Mouse (Mus musculus) intestine, postnatal 0 days (tissue): ENCODE measurements around the gene Tmem120b. TPM values are rescaled to one million over a fixed set of nuclear protein-coding genes. Genes with fewer than 3 reads are reported as not detected.

Experiments
- ATAC-seq: fragments of 200-750 bp; cut with Nextera tagmentation; 2 replicates; pipeline ENCODE4 v1.8.0; 2017; ENCODE audit warnings: mild to moderate bottlenecking, moderate TSS enrichment, moderate library complexity
- H3K27ac ChIP-seq: fragments of 300-500 bp; sonication (generic); 2 replicates; pipeline ENCODE4 v1.5.1; 2014; ENCODE audit warnings: mild to moderate bottlenecking, low read depth, low read length, moderate library complexity
- H3K27me3 ChIP-seq: fragments of 300-500 bp; sonication (generic); replicated peaks from 2 replicates; pipeline ENCODE4 v1.6.1; 2014; ENCODE audit warnings: low read length, mixed read lengths; ENCODE audit not compliant: control insufficient read depth, insufficient read depth
- H3K36me3 ChIP-seq: fragments of 300-500 bp; sonication (generic); 2 replicates; pipeline ENCODE4 v1.6.1; 2014; ENCODE audit warnings: mild to moderate bottlenecking, moderate library complexity; ENCODE audit not compliant: control insufficient read depth, insufficient read depth
- H3K4me1 ChIP-seq: fragments of 300-500 bp; sonication (generic); replicated peaks from 2 replicates; pipeline ENCODE4 v1.6.1; 2014; ENCODE audit warnings: antibody characterized with exemption, low read length, mixed read lengths; ENCODE audit not compliant: control insufficient read depth, insufficient read depth
- H3K4me2 ChIP-seq: fragments of 300-500 bp; sonication (generic); replicated peaks from 2 replicates; pipeline ENCODE4 v1.6.1; 2014; ENCODE audit warnings: low read depth, mild to moderate bottlenecking, moderate library complexity
- H3K4me3 ChIP-seq: fragments of 300-500 bp; sonication (generic); 2 replicates; pipeline ENCODE4 v1.5.1; 2014; ENCODE audit warnings: low read depth, low read length
- H3K9ac ChIP-seq: fragments of 300-500 bp; sonication (generic); 2 replicates; pipeline ENCODE4 v1.6.1; 2014; ENCODE audit warnings: mild to moderate bottlenecking, low read depth, low read length
- H3K9me3 ChIP-seq: fragments of 300-500 bp; sonication (generic); 2 replicates; pipeline ENCODE4 v1.6.1; 2016; ENCODE audit warnings: mixed run types; ENCODE audit not compliant: control insufficient read depth
- CTCF ChIP-seq: sonication (generic); IDR thresholded peaks from 2 replicates; pipeline ENCODE4 v1.5.1; 2016; ENCODE audit warnings: low read depth, mild to moderate bottlenecking, control low read depth, antibody characterized with exemption, moderate library complexity
- WGBS: fragments of 180-500 bp; shearing (Covaris S2); extraction: QIAGEN DNeasy Blood & Tissue Kit; methylation state at CpG from one replicate; pipeline ENCODE4 v1.1.7; 2014; 5-methylcytosine and 5-hydroxymethylcytosine counted together
- polyA plus RNA-seq: library from polyadenylated mRNA; unstranded; fragments of >200 nt; fragmentation: Nextera tagmentation; extraction: Ambion mirVana; gene quantifications from 2 replicates; pipeline ENCODE4 v1.2.1, GENCODE M21; 2015

The Tmem120b gene
- polyA plus RNA-seq, 1 experiment from 2014 or later = 3.2 TPM

GRCm38 (mm10) chr5:123148073-123148722 is 80.0 kb downstream of the Tmem120b start:
- ATAC-seq = no peak
- H3K4me1 ChIP-seq = peaks cover 17% of the 10 kb centered on the region; the same call in 1 of the 2 replicates
- H3K9ac ChIP-seq = no peak overlapping the region
- no peak overlapping the region for H3K4me2 ChIP-seq
- H3K9me3 ChIP-seq = no peaks in the 10 kb centered on the region
- H3K27ac ChIP-seq = 0 out of 2 replicates have a peak overlapping the region, but pooled peaks have one; percentile 41
- H3K4me3 ChIP-seq = no peak overlapping the region
- 86% methylated on average over 25 of the region's 25 CpGs for WGBS
- no peak for TF ChIP-seq CTCF
- peaks cover 57% of the 10 kb centered on the region for H3K36me3 ChIP-seq
- no peaks in the 10 kb centered on the region for H3K27me3 ChIP-seq

- peak overlapping the region; percentile 33 for H3K4me3 ChIP-seq
- peak; percentile 78 for ATAC-seq
- H3K27me3 ChIP-seq = no peaks in the 10 kb centered on the region
- H3K9ac ChIP-seq = no peak overlapping the region
- H3K27ac ChIP-seq = no peak overlapping the region
- no peaks in the 10 kb centered on the region for H3K9me3 ChIP-seq
- H3K4me2 ChIP-seq = peak overlapping the region; percentile 66
- H3K4me1 ChIP-seq = peaks cover 17% of the 10 kb centered on the region; the same call in 1 of the 2 replicates
- 4% methylated on average over 19 of the region's 19 CpGs for WGBS
- H3K36me3 ChIP-seq = peaks cover 71% of the 10 kb centered on the region
- peak; percentile 97 for TF ChIP-seq CTCF
These were observed 81.5 kb downstream of the Tmem120b start for GRCm38 (mm10) chr5:123149451-123150400.

DNA sequence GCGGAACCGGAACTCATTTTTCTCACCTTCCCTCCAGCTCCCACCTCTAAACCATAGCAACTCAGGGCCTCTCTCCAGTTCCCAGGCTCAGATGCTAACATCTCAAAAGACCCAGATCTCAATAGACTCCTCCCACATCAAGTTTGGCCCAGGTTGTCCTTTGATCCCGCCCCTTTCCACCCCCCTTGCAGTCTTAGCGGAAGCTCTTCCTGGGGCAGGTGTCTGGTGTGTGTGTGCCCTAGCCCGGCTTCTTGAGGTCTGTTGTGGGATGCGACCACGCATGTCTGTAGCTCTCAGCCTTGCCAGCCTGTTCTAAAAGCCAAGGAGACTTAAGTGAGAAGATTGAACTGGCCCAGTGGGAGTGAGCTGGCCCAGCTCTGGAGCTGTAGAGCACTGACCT is 82.4 kb downstream of the Tmem120b start:
- H3K9ac ChIP-seq = no peak overlapping the region
- 0 out of 2 replicates have a peak overlapping the region, but pooled peaks have one; percentile 15 for H3K4me3 ChIP-seq
- no peak for ATAC-seq

GRCm38 (mm10) chr5:123151077-123151476 is 82.9 kb downstream of the Tmem120b start:
- Histone ChIP-seq H3K27ac (peak overlapping the region; percentile 21; the same call in 1 of the 2 replicates), H3K4me3 (0 out of 2 replicates have a peak overlapping the region, but pooled peaks have one; percentile 15), H3K36me3 (peaks cover 72% of the 10 kb centered on the region), H3K9me3 (no peaks in the 10 kb centered on the region), H3K4me2 (peak overlapping the region; percentile 66), H3K4me1 (peaks cover 14% of the 10 kb centered on the region; the same call in 1 of the 2 replicates), H3K9ac (no peak overlapping the region), H3K27me3 (no peaks in the 10 kb centered on the region)
- 32% methylated on average over 7 of the region's 7 CpGs for WGBS
- no peak for ATAC-seq
- TF ChIP-seq CTCF = no peak

More for the DNA sequence above, 82.4 kb downstream of the Tmem120b start:
- 26% methylated on average over 7 of the region's 7 CpGs for WGBS
- Histone ChIP-seq H3K9me3 (no peaks in the 10 kb centered on the region), H3K4me2 (peak overlapping the region; percentile 66), H3K27me3 (no peaks in the 10 kb centered on the region), H3K4me1 (peaks cover 14% of the 10 kb centered on the region; the same call in 1 of the 2 replicates), H3K27ac (peak overlapping the region; percentile 21; the same call in 1 of the 2 replicates), H3K36me3 (peaks cover 72% of the 10 kb centered on the region)
- TF ChIP-seq CTCF = no peak

GRCm38 (mm10) chr5:123151707-123152362 is 83.6 kb downstream of the Tmem120b start:
- no peaks in the 10 kb centered on the region for H3K27me3 ChIP-seq
- no peak overlapping the region for H3K4me3 ChIP-seq
- H3K27ac ChIP-seq = no peak overlapping the region
- TF ChIP-seq CTCF = no peak
- ATAC-seq = no peak
- H3K4me2 ChIP-seq = 0 out of 2 replicates have a peak overlapping the region, but pooled peaks have one; percentile 66
- no peaks in the 10 kb centered on the region for H3K9me3 ChIP-seq
- peaks cover 70% of the 10 kb centered on the region for H3K36me3 ChIP-seq
- WGBS = 93% methylated on average over 19 of the region's 19 CpGs
- no peak overlapping the region for H3K9ac ChIP-seq
- H3K4me1 ChIP-seq = peaks cover 14% of the 10 kb centered on the region; the same call in 1 of the 2 replicates
